Mouse (Mus musculus): ENCODE results near the gene Thrap3. TPM values are rescaled to one million over a fixed set of nuclear protein-coding genes. Genes with fewer than 3 reads are reported as not detected.

Thrap3 gene
- 136 and 156 TPM in 2 replicates for polyA plus RNA-seq (2015; fragmentation: Nextera tagmentation; extraction: Ambion mirVana)

DNA sequence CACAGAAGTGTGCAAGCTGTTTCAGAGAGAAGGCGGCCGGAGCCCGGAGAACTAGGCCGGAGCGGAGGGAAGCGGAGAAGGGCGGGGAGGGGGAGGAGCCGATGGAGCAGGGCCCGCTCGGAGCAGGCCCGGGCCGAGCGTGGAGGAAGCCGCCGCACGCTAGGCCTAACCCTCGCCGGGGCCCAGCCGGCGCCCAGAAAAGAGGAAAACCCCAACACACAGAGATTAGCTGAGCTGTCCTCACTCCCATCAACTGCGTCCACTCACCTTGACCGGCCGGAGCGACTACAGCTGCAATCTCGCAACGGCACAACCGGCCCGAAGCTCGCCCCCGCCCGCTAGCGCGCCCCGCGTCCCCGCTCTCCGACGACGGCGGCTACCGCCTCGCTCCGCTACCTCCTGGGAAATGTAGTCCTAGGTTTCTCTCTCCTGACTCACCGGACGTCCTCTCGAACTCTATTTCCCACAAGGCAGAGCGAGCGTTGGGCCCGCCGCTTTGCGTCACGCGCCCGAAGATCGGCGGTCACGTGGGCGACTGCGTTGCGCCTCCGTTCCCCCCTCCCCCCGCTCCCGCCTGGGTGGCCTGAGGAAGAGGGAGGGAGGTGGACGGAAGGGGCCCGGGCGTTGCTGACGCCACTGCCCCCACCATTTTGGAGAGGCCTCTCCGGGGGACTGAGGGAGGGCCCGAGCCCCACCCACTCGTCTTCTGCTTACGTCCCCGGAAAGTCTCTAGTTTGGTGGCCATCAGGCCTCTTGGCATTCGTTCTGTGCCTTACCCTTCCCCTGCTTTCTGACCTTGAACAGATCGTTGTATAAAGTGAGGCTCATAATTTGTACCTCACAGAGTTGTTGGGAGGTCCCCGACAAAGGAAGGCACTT, at the start of gene Thrap3:
TSS of gene Thrap3 (minus strand) at position 458 of the 879 bp plus-strand sequence.
- no peaks in the 10 kb centered on the region for H3K9me3 ChIP-seq (replicated peaks; ENCODE audit: low read length)
- no peaks in the 10 kb centered on the region for H3K36me3 ChIP-seq (ENCODE audit: insufficient read depth, low read length)
- no peak for TF ChIP-seq CTCF (IDR thresholded peaks at IDR 0.05; ENCODE audit: low read depth)
- ATAC-seq (replicated peaks; ENCODE audit: low FRiP score, low read depth) (peak; percentile 98), DNase-seq (ENCODE audit: low spot score) (peak; percentile 99)
- under 1% methylated on average over 72 of the region's 75 CpGs for WGBS
- peak within 1 kb of the TSS; percentile 97 for H3K27ac ChIP-seq
- H3K27me3 ChIP-seq (ENCODE audit: insufficient read depth, low read length), result no peaks in the 10 kb centered on the region
- peak within 1 kb of the TSS; percentile 60 for H3K4me2 ChIP-seq (ENCODE audit: low read length)
- H3K4me1 ChIP-seq (replicated peaks; ENCODE audit: insufficient read depth, low read length), result peaks cover 24% of the 10 kb centered on the region
- peak within 1 kb of the TSS; percentile 81 for H3K9ac ChIP-seq (ENCODE audit: low read depth, low read length)
- H3K4me3 ChIP-seq (replicated peaks; ENCODE audit: low read depth, low read length), result peak within 1 kb of the TSS; percentile 56

DNA sequence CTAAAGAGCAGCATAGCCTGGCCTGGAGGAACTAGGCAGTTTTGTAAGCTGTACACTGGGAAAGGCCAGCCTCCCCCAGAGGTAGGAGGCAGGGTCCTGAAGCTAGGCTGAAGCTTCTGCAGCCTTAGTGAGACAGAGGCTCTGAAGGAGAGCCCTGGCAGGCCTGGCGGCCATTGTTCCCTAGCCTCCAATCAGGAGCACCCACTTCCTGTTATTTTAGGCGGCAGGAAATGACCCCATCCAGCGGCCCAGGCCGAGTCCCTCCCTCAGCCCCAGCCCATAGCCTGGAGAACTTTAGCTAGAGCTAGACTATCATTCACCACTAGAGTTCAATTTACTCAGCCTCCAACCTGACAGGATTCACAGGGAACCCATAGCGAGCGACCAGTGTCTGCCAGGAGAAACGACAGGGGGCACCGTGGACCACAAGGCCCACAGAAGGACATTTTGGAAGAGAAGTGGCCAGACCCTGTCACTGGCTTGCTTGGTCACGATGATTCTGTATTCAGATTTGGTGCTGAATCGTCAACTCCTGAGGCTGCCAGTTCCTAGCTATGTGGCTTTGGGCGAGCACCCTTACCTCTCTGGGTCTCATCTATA, 49.2 kb upstream of the Thrap3 start:
- no peaks in the 10 kb centered on the region for H3K27me3 ChIP-seq (ENCODE audit: insufficient read depth, low read length)
- H3K27ac ChIP-seq, result peak overlapping the region; percentile 62
- no peak for ATAC-seq (replicated peaks; ENCODE audit: low FRiP score, low read depth)
- WGBS, result 60% methylated on average over 11 of the region's 11 CpGs
- DNase-seq (ENCODE audit: low spot score), result peak; percentile 60
- H3K4me3 ChIP-seq (replicated peaks; ENCODE audit: low read depth, low read length), result no peak overlapping the region
- H3K4me1 ChIP-seq (replicated peaks; ENCODE audit: insufficient read depth, low read length), result peaks cover 29% of the 10 kb centered on the region; the same call in 1 of the 2 replicates
- H3K4me2 ChIP-seq (ENCODE audit: low read length), result peak overlapping the region; percentile 32; the same call in 1 of the 2 replicates
- TF ChIP-seq CTCF (IDR thresholded peaks at IDR 0.05; ENCODE audit: low read depth), result no peak; the same call in 1 of the 2 replicates
- no peaks in the 10 kb centered on the region for H3K9me3 ChIP-seq (replicated peaks; ENCODE audit: low read length)
- H3K9ac ChIP-seq (ENCODE audit: low read depth, low read length), result peak overlapping the region; percentile 46; the same call in 1 of the 2 replicates
- H3K36me3 ChIP-seq (ENCODE audit: insufficient read depth, low read length), result no peaks in the 10 kb centered on the region

DNA sequence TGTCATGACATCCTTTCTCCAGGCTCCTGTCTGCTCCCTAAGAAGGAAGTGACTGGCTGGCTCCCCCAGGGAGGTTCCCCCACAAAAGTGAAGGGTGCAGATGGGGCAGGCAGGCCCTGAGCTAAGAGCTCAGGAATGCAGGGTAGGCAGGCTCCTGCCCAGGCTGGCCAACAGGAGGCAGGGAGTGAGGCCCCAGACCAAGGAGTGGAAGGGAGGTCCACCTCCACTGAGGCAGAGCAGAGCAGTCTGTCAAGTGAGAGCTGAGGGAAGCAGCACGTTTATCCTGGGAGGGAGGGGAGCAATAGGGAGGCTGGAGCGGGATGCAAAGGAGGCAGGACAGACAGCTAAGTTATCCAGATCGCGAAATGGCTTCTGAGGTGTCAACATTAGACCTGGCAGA, 48.1 kb upstream of the Thrap3 start:
- Histone ChIP-seq H3K9ac (ENCODE audit: low read depth, low read length) (no peak overlapping the region), H3K27ac (no peak overlapping the region), H3K4me1 (replicated peaks; ENCODE audit: insufficient read depth, low read length) (peaks cover 29% of the 10 kb centered on the region; the same call in 1 of the 2 replicates), H3K27me3 (ENCODE audit: insufficient read depth, low read length) (no peaks in the 10 kb centered on the region), H3K4me3 (replicated peaks; ENCODE audit: low read depth, low read length) (no peak overlapping the region), H3K9me3 (replicated peaks; ENCODE audit: low read length) (no peaks in the 10 kb centered on the region), H3K36me3 (ENCODE audit: insufficient read depth, low read length) (0 out of 2 replicates have a peak, but pooled peaks cover 2% of the 10 kb centered on the region), H3K4me2 (ENCODE audit: low read length) (no peak overlapping the region)
- TF ChIP-seq CTCF (IDR thresholded peaks at IDR 0.05; ENCODE audit: low read depth), result no peak
- WGBS, result 45% methylated on average over 4 of the region's 4 CpGs
- DNase-seq (ENCODE audit: low spot score) (no peak), ATAC-seq (replicated peaks; ENCODE audit: low FRiP score, low read depth) (no peak)

DNA sequence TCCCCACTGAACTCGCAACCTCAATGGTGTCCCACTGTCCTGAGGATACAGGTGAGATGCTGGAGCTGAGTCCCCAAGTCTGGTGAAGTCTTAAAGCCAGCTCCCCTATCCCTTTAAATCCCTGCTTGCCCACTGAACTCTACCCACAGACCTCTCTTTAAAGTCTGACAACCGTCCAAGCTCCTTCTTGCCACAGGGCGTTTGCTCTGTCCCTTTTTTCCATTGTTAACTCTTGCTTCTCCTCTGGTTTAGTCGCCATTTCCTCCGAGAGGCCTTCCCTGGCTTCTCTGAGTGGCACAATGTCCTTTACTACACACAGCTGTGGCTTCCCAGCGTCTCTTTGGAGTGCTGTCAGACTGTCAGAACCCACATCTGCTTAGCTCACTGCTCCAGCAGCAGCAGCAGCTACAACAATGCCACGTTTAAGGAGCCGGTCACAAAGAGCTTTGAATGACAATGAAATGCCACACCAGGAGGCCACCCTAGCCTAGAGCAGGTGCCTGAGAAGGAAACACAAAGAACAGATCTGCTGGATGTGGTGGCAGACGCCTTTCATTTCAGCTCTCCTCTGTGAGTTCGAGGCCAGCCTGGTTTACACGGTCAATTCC, 45.8 kb upstream of the Thrap3 start:
- DNase-seq (ENCODE audit: low spot score) (no peak), ATAC-seq (replicated peaks; ENCODE audit: low FRiP score, low read depth) (no peak)
- Histone ChIP-seq H3K9ac (ENCODE audit: low read depth, low read length) (no peak overlapping the region), H3K4me3 (replicated peaks; ENCODE audit: low read depth, low read length) (no peak overlapping the region), H3K9me3 (replicated peaks; ENCODE audit: low read length) (no peaks in the 10 kb centered on the region), H3K4me1 (replicated peaks; ENCODE audit: insufficient read depth, low read length) (peaks cover 13% of the 10 kb centered on the region; the same call in 1 of the 2 replicates), H3K4me2 (ENCODE audit: low read length) (no peak overlapping the region), H3K36me3 (ENCODE audit: insufficient read depth, low read length) (0 out of 2 replicates have a peak, but pooled peaks cover 2% of the 10 kb centered on the region), H3K27me3 (ENCODE audit: insufficient read depth, low read length) (no peaks in the 10 kb centered on the region), H3K27ac (no peak overlapping the region)
- 35% methylated on average over 11 of the region's 11 CpGs for WGBS
- TF ChIP-seq CTCF (IDR thresholded peaks at IDR 0.05; ENCODE audit: low read depth), result no peak

DNA sequence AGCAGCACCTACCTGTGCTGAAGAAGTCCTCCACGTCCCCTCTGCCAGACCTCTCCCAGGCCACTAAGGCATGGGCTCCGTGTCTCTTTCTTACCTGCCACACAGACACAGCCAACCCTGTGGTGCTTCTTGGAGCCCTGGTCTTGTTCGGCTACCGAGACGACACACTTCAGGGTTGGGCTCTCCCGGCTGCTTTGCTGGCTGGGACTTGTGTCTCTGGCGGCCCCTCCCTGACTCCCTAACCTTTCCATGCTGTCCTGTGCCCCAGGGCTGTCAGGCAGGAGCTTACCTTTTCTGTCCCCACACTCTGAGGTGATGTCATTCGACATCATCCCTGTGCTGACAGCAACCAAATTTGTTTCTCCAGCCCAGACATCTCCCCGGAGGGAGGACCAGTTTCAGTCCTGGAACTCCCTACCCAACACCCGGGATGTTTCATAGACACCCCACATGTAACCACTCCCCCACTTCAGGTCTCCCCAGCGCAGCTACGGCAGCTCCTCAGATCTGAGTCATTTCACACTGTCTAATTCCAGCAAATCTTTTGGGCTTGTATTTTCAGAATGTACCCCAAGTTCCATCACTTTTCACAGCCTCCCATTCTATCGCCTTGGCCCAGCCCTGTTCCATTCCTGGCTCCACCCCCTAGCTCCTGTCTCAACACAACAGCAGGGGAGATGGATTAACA, 43.8 kb upstream of the Thrap3 start:
- Histone ChIP-seq H3K4me2 (ENCODE audit: low read length) (no peak overlapping the region), H3K27me3 (ENCODE audit: insufficient read depth, low read length) (no peaks in the 10 kb centered on the region), H3K9ac (ENCODE audit: low read depth, low read length) (no peak overlapping the region), H3K36me3 (ENCODE audit: insufficient read depth, low read length) (peaks cover 8% of the 10 kb centered on the region; the same call in 1 of the 2 replicates), H3K4me3 (replicated peaks; ENCODE audit: low read depth, low read length) (no peak overlapping the region), H3K4me1 (replicated peaks; ENCODE audit: insufficient read depth, low read length) (peaks cover 6% of the 10 kb centered on the region; the same call in 1 of the 2 replicates), H3K27ac (no peak overlapping the region), H3K9me3 (replicated peaks; ENCODE audit: low read length) (no peaks in the 10 kb centered on the region)
- DNase-seq (ENCODE audit: low spot score), result no peak
- no peak for ATAC-seq (replicated peaks; ENCODE audit: low FRiP score, low read depth)
- WGBS, result 75% methylated on average over 13 of the region's 13 CpGs
- no peak for TF ChIP-seq CTCF (IDR thresholded peaks at IDR 0.05; ENCODE audit: low read depth)
